Mouse (Mus musculus) brain, embryonic 18.5 days (tissue): ENCODE data around the gene Mlxip.

Source experiments
- DNase-seq: peaks from one replicate; pipeline ENCODE4 v3.0.0-alpha.2; 2012; ENCODE audit warnings: low read depth, low spot score

Mlxip gene

DNA sequence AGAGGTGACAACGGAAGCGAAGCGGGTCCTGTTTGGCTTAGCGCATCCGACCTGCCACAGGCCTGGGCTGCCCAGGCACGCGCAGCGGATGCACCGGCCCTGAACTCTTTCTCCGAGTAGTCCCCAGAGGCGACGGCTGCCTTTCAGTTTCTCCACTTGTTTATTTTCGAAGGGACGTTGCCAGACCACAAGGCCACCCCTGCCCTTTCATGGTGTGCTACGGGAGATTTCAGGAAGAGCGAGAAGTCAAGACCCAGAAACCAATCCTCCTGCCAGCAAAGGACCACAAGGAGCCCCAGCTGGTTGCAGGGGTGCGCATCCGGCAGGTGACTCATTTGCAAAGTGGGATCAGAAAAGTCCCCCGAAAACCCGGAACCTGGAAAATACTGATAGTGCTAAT lies 12.6 kb upstream of the Mlxip start:
- no peak for DNase-seq

DNA sequence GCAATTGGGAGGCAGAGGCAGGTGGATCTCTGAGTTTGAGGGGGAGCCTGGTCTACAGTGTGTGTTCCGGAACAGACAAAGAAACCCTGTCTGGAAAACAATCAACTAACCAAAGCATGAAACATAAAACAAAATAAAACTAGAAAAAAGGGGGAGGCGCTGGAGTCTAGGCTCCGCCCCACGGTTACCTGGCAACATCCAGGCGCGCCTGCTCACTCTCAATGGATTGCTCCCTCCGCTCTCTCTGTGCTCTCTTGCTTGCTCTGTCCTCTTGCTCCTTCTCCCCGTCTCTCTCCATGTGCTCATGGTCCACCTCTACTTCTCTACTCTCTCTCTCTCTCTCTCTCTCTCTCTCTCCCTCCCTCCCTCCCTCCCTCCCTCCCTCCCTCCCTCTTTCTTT lies 11.9 kb upstream of the Mlxip start:
- DNase-seq, result no peak

DNA sequence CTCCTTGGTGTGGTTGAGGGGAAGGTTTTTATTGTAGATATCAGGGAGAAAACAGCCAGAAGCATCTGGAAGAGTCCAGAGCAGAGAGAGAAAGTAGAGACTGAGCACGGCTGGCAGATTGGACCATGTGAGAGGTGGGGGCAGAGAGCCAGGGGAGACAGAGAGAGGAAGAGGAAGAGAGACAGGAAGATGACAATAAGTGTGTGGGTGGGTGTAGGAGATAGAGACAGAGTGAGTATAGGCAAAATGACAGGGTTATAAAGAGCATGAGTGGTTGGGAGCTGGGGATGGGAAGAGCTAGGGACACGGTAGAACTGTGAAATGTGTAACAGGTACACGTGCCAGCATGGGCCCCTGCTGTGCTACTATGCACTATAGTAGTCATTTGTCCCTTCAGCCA lies 6.1 kb upstream of the Mlxip start:
- DNase-seq, result no peak

DNA sequence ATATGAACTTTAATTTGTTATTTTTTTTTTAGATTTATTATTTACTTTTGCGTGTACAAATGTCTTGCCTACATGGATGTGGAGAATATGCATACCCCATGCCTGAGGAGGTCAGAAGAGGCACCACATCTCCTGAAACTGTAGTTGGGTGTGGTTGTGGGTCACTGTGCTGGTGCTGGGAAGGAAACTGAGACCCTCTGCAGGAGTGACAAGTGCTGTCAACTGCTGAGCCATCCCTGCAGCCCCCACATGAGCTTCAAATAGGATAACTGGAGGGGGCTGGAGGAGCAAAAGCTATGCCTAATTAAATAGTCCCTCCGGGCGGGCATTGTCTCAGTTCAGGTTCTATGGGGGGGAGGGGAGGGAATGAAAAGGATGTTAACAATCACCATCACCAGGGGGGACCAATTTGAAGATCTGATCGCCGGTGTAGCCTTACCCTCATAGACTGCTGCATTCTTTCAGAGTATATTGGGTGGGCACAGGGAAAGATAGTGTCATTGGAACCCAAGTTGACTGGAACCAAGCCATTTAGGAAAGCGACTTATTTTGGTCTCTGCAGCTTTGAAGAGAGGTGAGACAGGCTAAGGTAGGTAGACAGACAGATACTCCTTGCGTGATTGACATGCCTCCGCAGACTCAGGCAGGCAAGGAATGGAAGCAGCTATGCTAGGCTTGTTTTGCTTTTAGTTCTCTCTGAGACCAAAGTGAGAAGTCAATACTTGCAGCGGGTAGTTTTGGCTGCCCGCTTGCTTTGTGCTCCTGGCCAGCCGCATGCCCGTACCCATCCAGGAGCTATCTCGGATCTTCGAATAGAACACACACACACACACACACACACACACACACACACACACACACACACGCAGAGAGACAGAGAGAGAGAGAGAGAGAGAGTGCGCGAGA lies 3.8 kb upstream of the Mlxip start:
- no peak for DNase-seq

DNA sequence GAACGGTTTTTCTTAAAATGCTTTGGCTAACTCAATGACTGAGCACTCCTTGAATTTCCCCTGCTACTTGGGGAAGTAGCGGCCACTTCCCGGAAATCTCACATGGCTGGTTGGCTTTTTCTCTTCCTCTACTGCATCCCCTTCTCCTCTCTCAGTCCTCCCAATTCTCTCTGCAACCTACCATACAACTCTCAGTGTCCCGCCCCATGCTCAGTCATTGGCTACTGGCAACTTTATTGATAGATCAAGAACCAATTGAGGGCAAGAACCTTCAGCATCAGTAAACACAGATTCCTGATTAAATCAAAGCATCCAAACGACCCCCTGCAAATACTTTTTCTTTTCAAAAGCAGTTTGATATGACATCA lies 3.2 kb upstream of the Mlxip start:
- peak; percentile 62 for DNase-seq

DNA sequence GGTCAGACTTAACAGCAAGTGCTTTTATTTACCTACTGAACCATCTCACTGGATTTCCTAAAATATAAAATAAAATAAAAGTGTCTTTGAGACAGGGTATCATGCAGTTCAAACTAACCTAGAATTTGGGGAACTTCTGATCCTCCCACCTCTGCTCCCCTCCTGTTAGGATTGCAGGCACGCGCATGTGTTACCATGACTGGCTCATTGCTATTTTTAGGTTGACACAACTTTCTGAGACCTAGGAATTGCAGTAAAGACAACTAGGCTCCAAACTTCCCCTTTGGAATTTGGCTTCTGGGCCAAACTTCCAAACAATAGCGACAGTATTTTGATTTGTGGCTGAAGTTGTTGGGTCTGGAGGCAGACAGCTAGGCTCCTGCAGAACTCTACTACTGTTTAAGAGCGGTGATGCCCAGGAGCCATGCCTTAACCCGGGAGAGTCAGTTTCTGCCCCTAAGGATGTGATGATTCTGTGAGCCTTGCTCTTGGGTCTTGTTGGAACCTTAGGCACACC lies 754 bp upstream of the Mlxip start:
- DNase-seq, result no peak

DNA sequence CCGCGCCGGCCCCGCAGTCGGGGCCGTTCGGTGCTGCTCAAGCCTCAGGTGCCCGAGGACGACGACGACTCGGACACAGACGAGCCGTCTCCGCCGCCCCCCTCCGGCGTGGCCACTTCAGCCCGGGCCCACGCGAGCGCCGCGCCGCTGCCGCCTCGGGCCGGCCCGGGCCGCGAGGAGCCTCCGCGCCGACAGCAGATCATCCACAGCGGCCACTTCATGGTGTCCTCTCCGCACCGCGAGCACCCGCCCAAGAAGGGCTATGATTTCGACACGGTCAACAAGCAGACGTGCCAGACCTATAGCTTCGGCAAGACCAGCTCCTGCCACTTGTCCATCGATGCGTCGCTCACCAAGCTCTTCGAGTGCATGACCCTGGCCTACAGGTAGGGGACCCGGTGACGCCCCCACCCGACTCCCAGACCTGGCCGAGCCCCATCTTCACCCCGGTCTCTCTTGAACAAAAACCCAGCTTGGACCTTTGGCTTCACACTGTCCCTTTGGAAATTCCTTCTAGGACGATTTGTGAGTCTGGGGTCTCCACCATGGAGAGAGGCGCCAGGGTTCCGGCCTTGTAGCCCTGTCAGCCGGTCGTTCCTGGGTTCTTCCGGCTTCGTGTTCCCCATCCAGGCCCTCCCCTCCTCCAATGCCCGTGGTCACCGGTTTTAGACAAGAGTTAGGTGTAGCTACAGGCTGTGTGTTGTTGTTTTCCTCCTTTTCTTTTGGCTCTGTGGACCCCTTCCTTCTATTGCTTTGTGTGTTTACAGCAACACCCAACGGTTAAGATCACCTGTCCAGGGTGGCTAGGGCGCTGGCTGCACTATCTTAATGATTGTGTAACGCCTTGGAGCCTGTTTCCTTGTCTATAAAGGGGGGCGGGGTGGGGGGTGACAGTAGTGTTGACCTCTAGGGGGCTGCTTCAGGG lies 621 bp downstream of the Mlxip start:
- DNase-seq, result no peak

DNA sequence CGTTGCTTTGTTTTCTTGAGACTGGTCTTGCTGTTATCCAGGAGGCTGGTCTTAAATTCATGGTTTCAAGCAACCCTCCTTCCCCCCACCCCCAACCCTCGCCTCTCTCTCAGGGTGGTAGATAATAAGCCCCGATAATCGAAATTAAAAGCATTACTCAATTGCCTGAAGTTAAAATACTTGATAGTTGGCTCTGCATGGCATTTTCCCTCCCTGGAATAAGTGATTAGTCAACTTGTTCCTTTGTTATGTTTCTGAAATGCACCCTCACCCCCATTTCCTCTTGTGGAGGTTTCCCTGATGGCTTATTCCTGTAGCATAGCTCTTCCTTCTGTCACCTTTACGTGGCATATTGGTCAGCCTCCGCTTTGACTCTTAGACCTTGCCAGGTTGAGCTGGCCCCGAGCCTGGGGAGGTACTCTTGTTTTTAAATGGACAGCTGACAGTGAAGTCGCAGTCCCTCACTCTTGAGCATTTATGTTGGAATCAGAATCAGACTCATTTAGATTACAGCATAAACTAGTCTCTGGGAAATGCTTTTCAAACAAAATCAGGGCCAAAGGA lies 2.4 kb downstream of the Mlxip start:
- DNase-seq, result no peak

DNA sequence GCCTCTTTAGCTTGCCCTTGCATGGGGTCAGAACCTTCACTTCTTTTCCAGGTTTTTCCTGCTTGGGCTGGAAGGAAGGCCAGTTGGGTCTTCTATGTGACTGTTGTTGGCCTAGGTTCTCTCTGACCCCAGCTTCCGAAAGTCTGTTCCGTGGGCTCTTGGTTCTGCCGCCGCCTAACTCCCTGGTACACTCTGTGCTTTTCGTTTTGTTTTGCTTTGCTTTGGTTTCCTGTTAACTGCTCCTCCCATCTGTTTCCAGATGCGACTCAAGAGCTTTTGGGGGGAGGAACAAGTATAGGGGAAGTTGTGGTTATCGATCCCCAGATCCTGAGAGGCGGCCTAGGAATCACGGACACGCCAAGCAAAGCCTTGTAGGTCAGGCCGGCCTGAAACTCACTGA lies 3.2 kb downstream of the Mlxip start:
- no peak for DNase-seq

DNA sequence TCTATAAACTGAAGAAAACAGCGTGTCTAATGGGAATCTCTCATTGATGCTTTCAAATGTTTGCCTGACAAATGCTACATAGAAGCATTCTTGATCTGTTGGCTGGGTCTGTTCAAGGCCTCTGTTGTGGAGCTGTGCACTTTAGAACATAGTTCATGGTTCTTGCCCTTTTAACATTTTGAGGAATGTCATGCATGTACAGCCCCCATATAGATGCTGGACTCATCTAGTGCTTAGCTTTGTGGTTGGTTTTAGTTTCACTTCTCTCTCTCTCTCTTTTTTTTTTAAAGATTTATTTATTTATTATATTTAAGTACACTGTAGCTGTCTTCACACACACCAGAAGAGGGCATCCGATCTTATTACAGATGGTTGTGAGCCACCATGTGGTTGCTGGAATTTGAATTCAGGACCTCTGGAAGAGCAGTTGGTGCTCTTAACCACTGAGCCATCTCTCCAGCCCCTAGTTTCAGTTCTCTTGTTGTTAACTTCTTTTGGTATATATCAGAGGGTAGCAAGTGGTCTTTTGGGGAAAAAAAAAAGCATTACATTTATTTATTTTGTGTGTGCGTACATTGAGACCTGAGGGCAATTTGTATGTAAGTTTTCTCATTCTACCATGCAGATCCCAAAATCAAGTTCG lies 4.4 kb downstream of the Mlxip start:
- no peak for DNase-seq

DNA sequence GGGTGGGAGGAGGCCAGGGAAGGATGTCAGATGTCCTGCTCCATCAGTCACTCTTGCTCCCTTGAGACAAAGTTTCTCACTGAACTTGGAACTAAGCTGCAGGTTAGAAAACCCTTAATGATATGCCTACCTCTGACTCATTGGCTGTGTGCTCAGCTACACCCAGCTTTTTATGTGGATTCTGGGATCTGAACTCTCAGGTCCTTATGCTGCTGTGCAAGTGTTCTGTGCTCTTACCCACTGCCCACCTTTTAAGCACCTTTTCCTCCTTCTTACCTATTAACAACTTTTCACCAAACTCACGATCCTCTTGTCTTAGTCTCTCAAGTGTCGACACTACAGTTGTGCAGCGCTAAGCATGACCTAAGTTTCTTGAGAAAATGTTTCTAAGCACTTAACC lies 9.9 kb downstream of the Mlxip start:
- DNase-seq, result no peak

DNA sequence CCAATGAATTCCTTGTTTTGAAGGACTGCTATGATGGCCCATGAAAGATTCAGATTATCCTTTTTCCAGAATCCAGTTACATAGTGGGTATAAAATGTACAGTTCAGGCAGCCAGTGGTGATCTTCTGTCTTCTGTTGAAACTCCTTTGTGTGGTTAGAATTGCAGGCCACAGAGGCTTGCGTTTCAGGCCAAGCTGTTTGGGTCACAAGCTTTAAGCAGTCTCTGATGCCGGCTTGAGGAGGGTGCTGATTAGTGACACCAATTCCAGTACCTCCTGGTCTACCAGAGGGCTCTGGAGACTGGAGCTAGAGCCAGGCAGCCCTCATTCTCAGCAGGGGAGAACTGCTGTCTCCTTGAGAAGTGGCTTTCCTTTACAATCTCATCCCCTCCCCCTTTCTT lies 12.4 kb downstream of the Mlxip start:
- DNase-seq, result no peak

DNA sequence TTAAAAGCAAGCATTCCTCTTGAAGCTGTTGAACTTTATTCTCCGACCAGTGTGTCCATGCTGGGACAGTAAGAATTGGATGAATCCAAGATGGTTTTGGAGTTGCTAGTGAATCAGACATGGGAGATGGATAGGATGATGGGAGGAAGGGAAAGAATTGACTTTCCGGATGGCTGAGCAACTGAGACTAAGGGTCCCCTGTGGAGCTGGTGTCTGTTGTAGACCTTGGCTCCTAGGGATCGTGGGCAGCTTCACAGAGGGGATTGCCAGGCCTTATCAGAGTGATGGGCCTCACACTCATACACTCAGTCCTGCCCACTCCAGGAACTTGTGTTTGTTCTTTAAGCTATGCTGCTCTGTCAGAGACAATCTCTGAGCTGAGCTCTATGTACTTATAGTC lies 13.6 kb downstream of the Mlxip start:
- DNase-seq, result no peak

DNA sequence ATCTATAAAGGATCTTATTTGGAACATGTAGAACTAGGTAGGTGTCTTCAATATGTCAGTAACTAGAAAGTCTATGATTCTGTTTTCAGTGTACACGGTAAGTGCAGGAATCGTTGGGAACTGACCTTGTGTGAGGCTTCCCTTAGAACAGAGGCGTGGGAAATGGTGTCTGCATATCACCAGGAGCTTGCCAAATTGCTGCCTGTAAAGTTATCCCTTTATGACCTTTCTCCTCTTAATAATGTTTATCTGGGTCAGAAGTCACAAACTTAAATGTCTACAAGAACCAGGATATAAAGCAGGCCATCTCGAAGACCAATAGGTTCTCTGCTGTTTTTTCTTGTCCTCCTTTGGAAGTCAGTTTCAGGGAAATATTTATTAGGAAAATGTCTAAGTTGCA lies 17.6 kb downstream of the Mlxip start:
- no peak for DNase-seq

DNA sequence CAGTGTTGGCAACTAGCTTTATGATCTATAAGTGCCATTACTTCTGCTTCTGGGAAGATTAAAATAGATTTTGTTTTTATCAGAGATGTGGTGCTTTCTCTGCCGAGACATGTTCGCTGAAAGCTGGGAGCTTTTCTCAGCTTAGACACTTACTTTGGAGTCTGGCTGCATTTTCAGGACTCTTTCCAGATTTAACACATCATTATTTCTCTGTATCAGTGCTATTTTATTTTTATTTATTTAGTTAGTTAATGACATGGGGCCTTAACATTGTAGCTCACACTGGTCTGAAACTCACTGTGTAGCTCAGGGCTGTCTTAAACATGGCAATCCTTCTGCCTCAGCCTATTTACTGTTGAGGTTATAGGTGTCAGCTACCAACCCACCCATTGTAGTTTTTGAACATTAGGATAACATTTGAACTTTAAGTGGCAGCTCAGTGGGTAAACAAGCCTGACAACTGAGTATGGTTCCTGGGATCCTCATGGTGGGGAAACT lies 19.3 kb downstream of the Mlxip start:
- no peak for DNase-seq

DNA sequence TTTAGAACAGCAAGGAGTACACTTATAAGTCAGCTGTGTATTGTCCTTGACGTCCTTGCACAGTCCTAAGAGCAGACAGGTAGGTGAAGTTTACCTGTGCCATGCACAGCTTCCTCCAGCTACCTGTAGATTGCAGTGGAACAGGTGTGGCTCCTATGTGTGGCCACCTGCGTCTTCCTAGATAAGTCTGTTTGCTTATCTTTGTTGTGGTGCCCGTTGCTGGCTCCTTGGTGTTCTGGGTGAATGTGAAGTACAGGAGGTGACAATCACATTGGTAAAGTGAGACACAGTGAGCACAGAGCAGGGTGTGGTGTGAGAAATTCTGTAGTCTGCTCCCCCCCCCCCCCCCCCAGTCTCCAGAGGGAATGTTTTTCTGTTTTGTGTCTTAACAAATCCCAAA lies 21.6 kb downstream of the Mlxip start:
- DNase-seq, result no peak

DNA sequence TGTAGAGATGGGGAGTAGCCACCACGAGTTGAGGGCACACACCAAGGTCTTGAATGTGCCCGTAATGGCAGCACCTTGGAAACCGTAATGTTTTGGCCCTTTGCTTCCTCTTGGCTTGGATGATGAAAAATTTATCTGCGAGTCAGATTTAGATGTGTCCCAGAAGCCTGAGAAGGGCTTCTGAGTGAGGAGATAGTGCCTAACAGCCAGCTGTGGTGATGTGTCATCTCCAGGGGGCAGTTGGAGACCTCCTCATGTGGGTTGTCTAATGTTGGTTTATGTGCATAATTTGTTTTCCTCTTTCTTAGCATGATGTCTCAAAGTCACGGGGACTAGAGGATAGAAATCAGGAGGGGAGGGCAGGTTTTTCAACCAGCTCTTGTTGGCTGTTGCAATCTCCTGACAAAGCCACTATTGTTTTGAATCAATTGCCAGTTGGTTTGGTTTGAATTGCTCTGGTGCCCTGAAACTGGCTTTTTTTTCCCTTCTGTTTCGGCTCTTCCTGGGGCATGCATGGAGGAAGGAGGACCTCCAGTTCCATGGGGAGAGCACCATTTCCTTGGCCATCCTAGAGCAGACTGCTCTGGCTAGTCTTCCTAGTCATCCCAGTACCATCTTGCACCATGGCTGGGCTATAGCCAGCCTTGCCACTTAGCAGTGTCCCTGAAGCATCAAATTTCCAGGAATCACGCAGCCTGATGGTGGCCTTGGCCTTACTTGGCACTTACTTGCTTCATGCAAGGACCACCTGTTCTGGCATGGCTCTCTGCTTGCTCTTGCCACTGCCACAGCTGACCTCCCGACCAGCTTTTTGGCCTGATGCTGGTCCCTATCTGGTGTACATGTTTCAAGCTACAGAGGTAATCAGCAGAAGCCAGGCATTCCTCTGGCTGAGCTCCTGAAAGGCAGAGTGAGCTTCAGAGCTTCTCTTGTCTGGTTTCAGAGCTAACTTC lies 22.2 kb downstream of the Mlxip start:
- no peak for DNase-seq

DNA sequence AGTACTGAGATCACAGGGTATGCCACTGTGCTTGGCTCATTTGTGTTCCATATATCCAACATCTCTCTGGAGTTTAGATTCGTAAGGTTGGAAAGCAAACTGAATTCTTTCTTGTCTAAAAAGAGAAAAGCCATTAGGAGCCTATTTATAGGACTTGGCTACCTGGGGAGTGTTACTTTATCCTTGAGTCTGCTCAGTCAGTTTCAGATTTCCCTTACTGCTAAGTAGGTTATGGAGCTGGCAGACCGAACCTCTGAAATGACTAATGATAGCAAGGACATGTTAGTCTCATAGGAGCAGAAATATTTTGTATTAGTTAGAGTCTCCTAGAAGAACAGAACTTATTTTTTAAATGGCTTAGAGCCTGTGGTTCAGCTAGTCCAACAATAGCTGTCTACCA lies 29.3 kb downstream of the Mlxip start:
- no peak for DNase-seq

DNA sequence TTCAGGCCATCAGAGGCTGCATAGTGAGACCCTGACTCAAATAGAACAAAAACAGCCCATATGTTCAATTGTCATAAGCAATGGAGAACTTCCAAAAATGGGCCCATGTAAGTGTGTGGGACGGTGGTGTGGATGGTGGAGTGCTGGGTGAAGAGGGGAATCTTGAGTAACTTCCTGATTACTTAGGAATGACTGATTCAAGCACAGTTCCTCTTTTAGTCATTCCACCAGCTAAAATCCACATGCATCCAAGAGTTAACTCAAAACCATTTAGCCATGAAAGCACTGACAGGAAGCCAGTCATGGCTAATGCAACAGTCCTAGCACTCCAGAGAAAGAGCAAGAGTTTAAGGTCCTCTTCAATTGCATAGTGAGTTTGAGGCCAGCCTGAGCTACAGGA lies 33.0 kb downstream of the Mlxip start:
- no peak for DNase-seq

DNA sequence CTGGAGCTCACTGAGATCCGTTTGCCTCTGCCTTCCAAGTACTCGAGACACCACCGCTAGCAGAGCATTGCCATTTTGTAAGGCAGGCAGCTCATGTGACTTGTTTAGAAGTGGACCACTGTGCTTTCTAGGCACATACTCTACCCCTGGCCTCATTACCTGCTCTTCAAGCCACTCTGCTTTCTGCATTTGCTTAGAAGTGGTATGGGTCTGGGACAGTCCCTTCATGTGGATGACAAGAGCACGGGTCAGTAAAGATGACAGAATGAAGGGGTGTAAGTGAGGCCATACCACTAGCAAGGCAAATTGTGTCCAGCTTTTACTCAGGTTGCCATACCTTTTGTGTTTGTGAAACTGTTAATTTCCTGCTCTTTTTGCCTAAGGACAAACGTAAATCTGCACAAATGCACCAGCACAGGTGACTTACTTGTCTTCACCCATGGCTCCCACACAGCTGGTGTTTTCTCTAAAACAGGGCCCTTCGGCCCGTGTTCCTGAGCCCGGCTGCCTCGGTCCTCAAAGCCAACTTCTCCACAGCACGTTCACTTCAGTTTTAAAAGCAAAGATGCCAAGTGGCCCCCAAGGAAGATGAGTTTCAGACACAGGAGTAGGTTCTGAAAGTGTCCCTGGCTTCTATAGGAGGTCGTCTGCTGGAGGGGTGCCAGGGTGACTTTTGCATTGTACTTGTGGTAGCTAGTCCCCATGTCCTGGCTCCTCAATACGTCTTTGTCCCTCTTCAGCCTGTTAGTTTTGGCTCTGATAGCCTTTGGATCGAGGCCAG lies 37.1 kb downstream of the Mlxip start:
- DNase-seq, result no peak
